Mouse (Mus musculus) Muller cell, postnatal 12 days (primary cell): ENCODE results near the gene Zfp541.
A peak's percentile ranks its signal among the peaks of the same experiment; 100 is the strongest.

ENCODE experiments used
- DNase-seq: peaks from one replicate; pipeline ENCODE4 v3.0.0-alpha.2; 2015; ENCODE audit errors: inconsistent ontology term

Zfp541 gene

DNA sequence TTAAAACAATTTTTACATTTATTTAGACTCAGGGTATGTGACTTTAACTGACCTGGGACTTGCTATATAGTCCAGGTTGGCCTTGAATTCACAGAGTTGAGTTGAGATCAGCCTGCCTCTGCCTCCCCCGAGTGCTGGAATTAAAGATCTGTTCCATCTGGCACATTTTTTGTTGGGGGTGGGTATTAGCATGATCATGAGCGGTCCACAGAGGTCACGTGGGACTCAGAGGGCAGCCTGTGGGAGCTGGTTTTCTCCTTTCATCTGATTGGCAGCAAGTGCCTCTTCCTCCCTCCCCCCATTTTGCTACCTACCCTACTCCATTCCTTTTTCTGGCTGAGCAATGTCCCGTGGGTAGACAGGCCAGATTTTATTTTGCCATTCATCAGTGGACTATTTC is 19.0 kb downstream of the Zfp541 start:
- no peak for DNase-seq

DNA sequence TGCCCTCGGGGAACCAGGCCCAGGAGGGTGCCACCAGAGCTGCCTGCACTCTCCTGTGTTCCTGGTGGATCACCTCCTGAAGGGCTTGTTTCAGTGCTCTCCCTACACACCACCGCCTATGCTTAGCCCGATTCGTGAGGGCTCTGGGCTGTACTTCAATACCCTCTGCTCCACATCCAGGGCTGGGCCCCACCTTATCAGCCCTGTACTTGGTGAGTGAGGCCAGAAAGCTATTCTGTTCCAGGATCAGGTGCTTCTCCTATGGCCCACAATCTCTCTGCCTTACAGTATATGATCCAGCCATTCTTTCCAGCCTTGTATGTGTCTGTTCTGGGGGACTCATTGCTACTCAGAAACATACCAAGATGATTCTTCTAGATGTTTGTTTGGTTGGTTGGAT is 21.7 kb downstream of the Zfp541 start:
- DNase-seq: no peak

- DNase-seq: no peak
Measured at GRCm38 (mm10) chr7:16087587-16087986, 26.0 kb downstream of the Zfp541 start.

DNA sequence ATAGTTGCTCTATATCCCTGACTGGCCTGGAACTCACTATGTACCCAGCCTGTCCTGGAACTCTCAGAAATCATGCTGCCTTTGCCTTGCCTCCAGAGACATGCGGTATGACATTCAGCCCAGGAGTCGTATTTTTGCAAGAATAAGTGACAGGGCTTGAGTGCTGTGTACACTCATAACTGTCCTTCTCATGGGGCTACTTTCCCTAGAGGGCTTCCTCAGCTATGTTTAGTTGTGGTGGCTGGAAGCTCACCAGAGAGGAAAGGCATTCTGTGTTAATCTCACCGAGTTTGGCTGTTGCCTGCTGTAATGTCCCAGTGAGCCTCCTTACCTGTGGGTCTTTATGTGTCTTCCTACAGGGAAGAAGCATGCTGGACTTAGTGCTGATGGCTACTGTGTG is 33.0 kb downstream of the Zfp541 start:
- no peak for DNase-seq

- DNase-seq: peak; percentile 100
Measured at GRCm38 (mm10) chr7:16098021-16099017, 36.7 kb downstream of the Zfp541 start, which contains the start of gene Napa. Gene Napa, plus strand, starts transcription at chr7:16098458.

DNA sequence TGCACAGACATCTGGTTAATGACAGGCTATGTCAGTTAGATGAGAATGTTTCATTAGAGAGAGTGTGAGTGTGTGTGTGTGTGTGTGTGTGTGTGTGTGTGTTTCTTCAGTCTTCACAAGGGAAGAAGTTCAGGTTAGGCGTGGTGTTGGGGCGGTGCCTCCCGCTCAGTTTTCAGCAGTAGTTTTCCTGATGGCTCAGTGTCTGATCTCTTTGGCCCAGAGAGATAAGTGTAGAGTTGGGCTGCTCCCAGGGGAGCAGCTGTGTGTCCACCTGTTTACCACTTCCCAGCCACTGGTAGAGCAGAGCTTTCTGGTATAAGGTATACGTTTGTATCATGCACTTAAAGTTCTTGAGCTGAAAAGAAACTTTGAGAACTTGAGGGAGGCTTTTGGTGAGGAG is 38.3 kb downstream of the Zfp541 start:
- DNase-seq: no peak

DNA sequence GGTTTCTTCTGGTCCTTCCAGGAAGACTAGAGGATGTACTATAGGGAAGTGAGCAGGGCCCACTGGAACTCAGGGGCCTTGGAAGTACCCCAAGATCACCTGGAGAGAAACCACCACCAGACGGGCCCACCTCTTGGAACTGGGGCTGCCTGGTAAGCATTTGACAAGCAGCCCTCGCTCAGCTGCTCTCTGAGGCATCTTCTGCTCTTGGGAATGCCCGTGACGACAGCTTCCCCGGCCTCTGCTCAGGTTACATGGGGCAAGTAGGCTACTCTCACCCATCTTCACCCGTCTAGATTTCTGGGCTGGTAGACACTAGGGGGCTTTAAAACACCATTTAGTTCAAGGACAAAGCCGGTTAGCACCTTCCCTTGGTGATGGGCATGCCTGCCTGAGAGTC is 39.5 kb downstream of the Zfp541 start:
- no peak for DNase-seq

GRCm38 (mm10) chr7:16101726-16102475 is 40.3 kb downstream of the Zfp541 start:
- DNase-seq: no peak

DNA sequence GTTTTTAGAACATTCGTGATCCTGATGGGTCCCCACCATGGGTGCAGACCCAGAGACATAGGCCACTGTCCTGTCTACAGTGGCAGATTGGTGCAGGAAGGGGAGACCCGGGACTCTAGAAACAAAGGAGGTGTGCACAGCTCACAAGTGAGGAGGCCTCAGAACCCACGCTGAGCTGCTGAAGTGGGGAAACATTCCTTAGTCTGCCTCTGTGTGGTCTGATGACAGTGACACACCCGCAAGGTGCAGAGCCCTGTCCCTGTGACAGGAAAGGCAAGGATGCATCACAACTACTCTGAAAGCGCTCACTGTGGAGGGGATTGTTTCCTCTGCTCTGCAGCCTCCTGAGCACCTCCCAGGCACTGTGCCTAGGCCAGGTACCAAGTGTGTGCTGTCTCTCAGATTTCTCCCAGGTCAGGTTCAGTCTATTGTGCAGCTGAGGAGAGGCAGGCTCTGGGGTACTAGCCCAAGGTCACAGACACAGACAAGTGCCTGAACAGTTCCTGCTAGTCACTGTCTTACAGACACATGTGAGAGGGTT is 41.1 kb downstream of the Zfp541 start:
- no peak for DNase-seq

DNA sequence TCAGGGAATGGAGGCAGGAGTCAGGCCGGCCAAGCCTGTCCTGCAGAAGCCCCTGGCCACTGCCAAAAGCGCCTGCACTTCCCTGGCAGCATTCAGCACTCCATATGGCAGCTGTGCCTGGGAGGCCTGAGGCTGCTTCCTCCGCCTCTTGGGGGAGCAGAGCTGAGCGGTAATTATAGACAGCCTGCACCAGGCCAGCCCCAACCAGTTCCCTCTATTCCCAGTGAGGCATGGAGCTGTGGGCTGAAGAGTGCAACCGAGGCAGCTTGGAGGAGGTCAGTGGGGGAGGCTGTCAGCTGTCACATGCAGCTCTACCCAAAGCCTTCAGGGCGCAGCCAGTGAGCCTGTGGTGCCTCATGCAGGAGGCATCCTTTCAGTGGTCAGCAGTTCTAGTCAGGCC is 42.1 kb downstream of the Zfp541 start:
- no peak for DNase-seq

GRCm38 (mm10) chr7:16104611-16105388 is 43.2 kb downstream of the Zfp541 start:
- no peak for DNase-seq

DNA sequence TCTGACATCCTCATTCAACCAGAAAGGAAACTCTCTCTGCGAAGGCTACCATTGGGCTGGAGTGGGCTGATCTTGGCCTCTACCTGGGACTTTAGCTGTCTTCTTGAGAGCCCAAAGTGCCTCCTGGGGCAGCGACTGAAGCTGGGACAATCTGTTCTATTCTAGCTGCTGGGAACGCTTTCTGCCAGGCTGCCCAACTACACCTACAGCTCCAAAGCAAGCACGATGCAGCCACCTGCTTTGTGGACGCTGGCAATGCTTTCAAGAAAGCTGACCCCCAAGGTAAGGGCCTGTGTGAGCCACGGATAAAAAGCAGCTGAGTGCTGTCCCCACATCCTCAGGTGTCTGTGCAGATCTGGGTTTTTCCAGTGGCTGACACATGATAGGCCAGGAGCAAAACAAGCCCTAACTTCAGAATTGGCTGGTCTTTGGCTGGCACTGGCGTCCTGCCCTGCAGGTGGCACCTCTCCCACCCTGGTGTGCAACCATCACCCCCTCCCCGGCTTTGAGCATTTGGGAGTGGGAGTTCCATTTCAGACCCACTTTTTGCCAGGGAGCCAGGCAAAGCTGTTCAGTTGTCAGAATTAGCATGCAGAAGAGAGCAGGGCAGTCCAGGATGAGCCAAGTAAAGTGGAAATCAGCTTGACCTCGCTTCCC is 47.4 kb downstream of the Zfp541 start:
- DNase-seq: no peak

- DNase-seq: no peak
Measured at GRCm38 (mm10) chr7:16110158-16110557, 48.5 kb downstream of the Zfp541 start.

DNA sequence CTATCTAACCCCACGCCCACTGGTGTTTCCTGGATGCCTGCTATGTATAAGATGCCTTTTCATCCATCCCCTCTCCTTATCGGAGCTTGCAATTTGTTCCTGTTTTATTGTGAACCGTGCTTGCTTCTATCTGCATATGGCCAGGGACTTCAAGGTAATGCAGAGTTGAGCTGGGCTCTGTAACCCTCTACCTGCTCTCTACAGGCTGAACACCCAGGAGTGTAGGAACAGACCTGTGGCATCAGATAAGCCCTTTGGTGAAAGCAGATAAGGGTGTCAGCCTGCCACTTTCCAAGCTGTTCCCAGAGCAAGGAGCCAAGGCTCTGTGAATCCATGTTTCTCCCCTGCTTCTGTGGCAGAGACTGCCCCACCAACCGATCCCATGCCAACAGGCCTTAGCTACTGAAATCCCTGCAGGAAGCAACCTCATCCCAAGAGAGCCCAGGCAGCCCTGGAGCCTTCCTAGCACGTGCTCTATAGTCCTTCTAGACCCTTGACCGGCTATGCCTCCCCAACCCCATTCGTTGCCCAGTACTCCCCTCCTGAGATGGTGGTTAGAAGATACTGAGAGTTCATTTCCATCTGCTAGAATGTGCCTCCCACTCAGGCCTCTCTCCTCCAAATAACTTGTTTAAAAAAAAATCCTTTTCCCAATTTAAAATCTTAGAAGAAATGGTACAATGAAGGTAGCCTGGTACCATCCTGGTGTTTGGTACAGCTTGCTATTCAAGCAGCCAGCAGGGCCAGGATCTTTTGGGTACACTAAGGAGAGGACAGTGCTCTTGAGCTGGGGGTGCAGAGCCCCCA is 49.9 kb downstream of the Zfp541 start:
- DNase-seq: no peak

DNA sequence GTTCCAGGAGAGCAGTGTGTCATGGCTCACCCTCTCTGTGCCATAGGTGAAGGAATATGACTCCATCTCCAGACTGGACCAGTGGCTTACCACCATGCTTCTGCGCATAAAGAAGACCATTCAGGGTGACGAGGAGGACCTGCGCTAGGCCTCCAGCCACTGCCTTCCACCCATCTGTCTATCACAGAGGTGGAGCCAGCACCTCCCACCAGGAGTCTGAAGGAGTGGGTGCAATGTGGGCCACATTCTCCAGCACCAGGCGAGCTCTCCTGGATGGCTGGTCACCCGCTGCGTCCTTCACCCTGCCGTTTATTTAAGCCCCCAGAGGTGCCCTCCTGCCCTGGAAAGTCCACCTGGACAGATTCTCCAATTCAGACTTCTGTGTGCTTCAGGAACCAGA is 54.8 kb downstream of the Zfp541 start:
- DNase-seq: no peak

DNA sequence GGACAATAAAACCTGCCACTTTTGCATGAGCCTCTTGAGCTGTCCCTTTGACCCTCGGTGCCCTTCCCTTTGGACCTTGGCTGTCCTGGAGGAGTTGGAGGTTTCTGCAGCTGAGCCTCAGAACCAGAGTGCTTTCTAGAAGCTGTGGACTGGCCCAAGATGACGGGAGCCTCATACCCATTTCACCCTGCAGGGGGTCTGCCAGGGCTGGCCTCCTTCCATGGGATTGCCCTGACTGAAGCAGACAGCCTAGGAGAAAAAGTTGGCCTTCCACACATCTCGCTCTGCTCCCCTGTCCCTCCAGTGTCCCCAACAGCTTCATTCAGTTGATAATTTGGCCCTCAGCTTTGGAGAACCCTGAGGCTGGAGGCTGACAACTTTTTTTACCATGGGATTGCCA is 55.5 kb downstream of the Zfp541 start:
- no peak for DNase-seq

GRCm38 (mm10) chr7:16119569-16120261 is 58.1 kb downstream of the Zfp541 start, which contains the start of gene Kptn:
Gene Kptn, plus strand, starts transcription at chr7:16119895.
- DNase-seq: peak; percentile 92

DNA sequence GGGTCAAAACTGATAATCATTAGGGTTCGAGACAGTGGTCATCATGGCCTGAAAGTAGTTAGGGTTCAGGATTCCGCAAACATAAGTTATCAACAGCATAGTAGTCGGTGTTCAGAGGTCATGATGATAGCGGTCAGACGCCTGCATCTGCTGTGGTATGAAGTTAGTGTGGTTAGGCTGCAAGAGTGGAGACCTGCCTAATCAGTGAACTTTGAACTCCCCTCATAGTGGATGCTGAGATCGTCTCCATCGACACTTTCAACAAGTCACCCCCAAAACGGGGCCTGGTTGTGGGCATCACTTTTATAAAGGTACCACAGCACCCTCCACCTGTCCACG is 58.6 kb downstream of the Zfp541 start:
- DNase-seq: no peak

DNA sequence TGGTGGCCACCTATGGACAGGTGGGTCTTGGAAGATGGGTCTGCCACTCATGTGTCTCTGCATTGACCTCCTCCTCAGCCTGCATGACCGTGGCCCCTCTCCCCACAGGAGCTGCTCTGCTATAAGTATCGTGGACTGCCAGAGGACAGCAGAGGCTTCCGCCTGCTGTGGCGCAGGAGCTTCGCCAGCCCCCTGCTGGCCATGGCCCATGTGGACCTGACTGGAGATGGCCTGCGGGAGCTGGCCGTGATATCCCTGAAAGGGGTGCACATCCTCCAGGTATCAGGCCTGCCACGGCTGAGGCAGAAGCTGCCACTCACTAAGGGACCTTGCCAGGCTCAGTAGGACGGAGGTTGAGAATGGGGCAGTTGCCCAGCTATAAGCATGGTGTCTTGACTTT is 64.2 kb downstream of the Zfp541 start:
- DNase-seq: no peak

- no peak for DNase-seq
Measured at GRCm38 (mm10) chr7:16128344-16128743, 66.7 kb downstream of the Zfp541 start.
